Mouse (Mus musculus): ENCODE results near the gene Arhgap31.
A peak's percentile ranks its signal among the peaks of the same experiment; 100 is the strongest.

Arhgap31 gene

GRCm38 (mm10) chr16:38651306-38651705 lies 61.8 kb downstream of the Arhgap31 start:
- no peak for DNase-seq (ENCODE audit: low spot score)

- no peak for DNase-seq (ENCODE audit: low spot score)
These were observed 63.6 kb downstream of the Arhgap31 start for GRCm38 (mm10) chr16:38649431-38649827.

- DNase-seq (ENCODE audit: low spot score), result no peak
These were observed 64.2 kb downstream of the Arhgap31 start for GRCm38 (mm10) chr16:38648783-38649430.

- no peak for DNase-seq (ENCODE audit: low spot score)
These were observed 64.9 kb downstream of the Arhgap31 start for GRCm38 (mm10) chr16:38648155-38648554.

- no peak for DNase-seq (ENCODE audit: low spot score)
These were observed 68.6 kb downstream of the Arhgap31 start for GRCm38 (mm10) chr16:38644455-38644854.

- no peak for DNase-seq (ENCODE audit: low spot score)
These were observed 76.0 kb downstream of the Arhgap31 start for GRCm38 (mm10) chr16:38637085-38637484.

GRCm38 (mm10) chr16:38636682-38637081 lies 76.4 kb downstream of the Arhgap31 start:
- DNase-seq (ENCODE audit: low spot score), result no peak

GRCm38 (mm10) chr16:38635833-38636390 lies 77.2 kb downstream of the Arhgap31 start:
- DNase-seq (ENCODE audit: low spot score), result no peak

- DNase-seq (ENCODE audit: low spot score), result no peak
These were observed 80.9 kb downstream of the Arhgap31 start for GRCm38 (mm10) chr16:38632147-38632546.

- DNase-seq (ENCODE audit: low spot score), result no peak
These were observed 87.2 kb downstream of the Arhgap31 start for GRCm38 (mm10) chr16:38625811-38626369.

- no peak for DNase-seq (ENCODE audit: low spot score)
These were observed 87.7 kb downstream of the Arhgap31 start for GRCm38 (mm10) chr16:38625411-38625810.

- DNase-seq (ENCODE audit: low spot score), result no peak
These were observed 88.8 kb downstream of the Arhgap31 start for GRCm38 (mm10) chr16:38624303-38624702.

GRCm38 (mm10) chr16:38622283-38622682 lies 90.8 kb downstream of the Arhgap31 start:
- DNase-seq (ENCODE audit: low spot score), result no peak

GRCm38 (mm10) chr16:38620696-38621450 lies 92.2 kb downstream of the Arhgap31 start:
- DNase-seq (ENCODE audit: low spot score), result no peak

GRCm38 (mm10) chr16:38619054-38619453 lies 94.0 kb downstream of the Arhgap31 start:
- peak; percentile 36 for DNase-seq (ENCODE audit: low spot score)

GRCm38 (mm10) chr16:38617977-38618376 lies 95.1 kb downstream of the Arhgap31 start:
- no peak for DNase-seq (ENCODE audit: low spot score)

GRCm38 (mm10) chr16:38613646-38614045 lies 99.4 kb downstream of the Arhgap31 start:
- DNase-seq (ENCODE audit: low spot score), result no peak

GRCm38 (mm10) chr16:38612646-38613045 lies 100.4 kb downstream of the Arhgap31 start:
- DNase-seq (ENCODE audit: low spot score), result no peak

- DNase-seq (ENCODE audit: low spot score), result no peak
These were observed 104.0 kb downstream of the Arhgap31 start for GRCm38 (mm10) chr16:38609092-38609491.

GRCm38 (mm10) chr16:38608687-38609086 lies 104.4 kb downstream of the Arhgap31 start:
- no peak for DNase-seq (ENCODE audit: low spot score)

- DNase-seq (ENCODE audit: low spot score), result no peak
These were observed 106.6 kb downstream of the Arhgap31 start for GRCm38 (mm10) chr16:38606509-38606908.

- DNase-seq (ENCODE audit: low spot score), result no peak
These were observed 109.9 kb downstream of the Arhgap31 start for GRCm38 (mm10) chr16:38602989-38603804.

All from ovary, postnatal 10 days (tissue).